Mouse (Mus musculus) thymus, adult 2 months (tissue): Measurements from ENCODE around the gene Zfand3.

Source experiments
- CTCF ChIP-seq: fragments of 200-500 bp; IDR thresholded peaks from 2 replicates; pipeline ENCODE4 v1.5.1; 2012; ENCODE audit warnings: mild to moderate bottlenecking, control low read depth, low read length, moderate library complexity, borderline replicate concordance; ENCODE audit not compliant: control insufficient read depth, poor library complexity, insufficient read depth; ENCODE audit errors: extremely low read depth
- POLR2A ChIP-seq: fragments of 200-500 bp; IDR thresholded peaks from 2 replicates; pipeline ENCODE4 v1.6.1; 2012; ENCODE audit warnings: mild to moderate bottlenecking, low read length, control low read depth, moderate library complexity; ENCODE audit not compliant: control insufficient read depth, poor library complexity, insufficient read depth; ENCODE audit errors: extremely low read depth

DNA sequence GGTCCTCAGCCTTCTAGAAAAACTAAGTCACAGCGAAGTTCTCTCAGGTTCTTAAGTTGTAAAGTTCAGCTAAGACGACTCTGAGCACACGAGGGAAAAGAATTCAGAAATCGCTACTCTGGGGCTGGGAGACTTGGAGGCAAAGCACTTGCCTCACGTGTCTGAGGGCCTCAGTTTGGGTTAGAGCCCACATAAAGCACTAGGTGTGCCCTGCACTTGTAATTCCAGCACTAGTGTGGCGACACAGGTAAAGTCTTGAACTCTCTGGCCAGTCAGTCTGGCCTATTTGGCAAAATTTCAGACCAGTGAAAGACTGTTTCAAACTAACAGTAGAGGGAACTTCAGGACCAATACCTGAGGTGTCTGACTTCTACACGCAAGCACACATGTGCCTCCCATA, 233.1 kb downstream of the Zfand3 start:
- no peak for TF ChIP-seq POLR2A
- no peak for TF ChIP-seq CTCF
